Mouse (Mus musculus) bone marrow, adult 2 months (tissue): ENCODE measurements around the gene Bub1b.

Source experiments
- CTCF ChIP-seq: fragments of 200-500 bp; IDR thresholded peaks from 2 replicates; pipeline ENCODE4 v1.5.1; 2011; ENCODE audit warnings: low read length, control low read depth; ENCODE audit not compliant: control insufficient read depth, insufficient read depth
- POLR2A ChIP-seq: fragments of 200-500 bp; IDR thresholded peaks from 2 replicates; pipeline ENCODE4 v1.6.1; 2011; ENCODE audit warnings: low read depth, mild to moderate bottlenecking, control low read depth, low read length, borderline replicate concordance; ENCODE audit not compliant: control insufficient read depth

- TF ChIP-seq POLR2A = no peak
- TF ChIP-seq CTCF = no peak
Measured at GRCm38 (mm10) chr2:118551606-118552005, 46.4 kb upstream of the Bub1b start.
